Mouse (Mus musculus) lung, adult 2 months (tissue): ENCODE data around the gene Ncoa7.

ENCODE experiments used
- CTCF ChIP-seq: fragments of 200-500 bp; IDR thresholded peaks from 2 replicates; pipeline ENCODE4 v1.5.1; 2011; ENCODE audit warnings: mild to moderate bottlenecking, low read length, control low read depth; ENCODE audit not compliant: insufficient read depth
- POLR2A ChIP-seq: fragments of 200-500 bp; IDR thresholded peaks from 2 replicates; pipeline ENCODE4 v1.6.1; 2011; ENCODE audit warnings: low read depth, mild to moderate bottlenecking, control low read depth, low read length, borderline replicate concordance; ENCODE audit errors: extremely low read depth

GRCm38 (mm10) chr10:30618918-30619210, 184.3 kb downstream of the Ncoa7 start:
- TF ChIP-seq CTCF (no peak), POLR2A (no peak)
